Comparison of ENCODE assay signal across 9 mouse cellular contexts in genomic region chr14:76488101-76489044, GRCm38 (mm10).
DNase-seq lines count a peak whose midpoint lies in the region; ATAC-seq and TF ChIP-seq lines count a peak whose summit lies in the region.
"Had no signal": no experiment of that assay in that cellular context is flagged by ENCODE, and none has a peak within 500 bp of the region (broad histone marks: within the 10 kb centered on the region; RNA-seq: fewer than 3 reads in every experiment).

No protein-coding gene starts in this region.

- whole genome bisulfite sequencing in kidney, embryonic 14.5 days = 49% methylated on average over 18 of the region's 18 CpGs
- 69% methylated on average over 18 of the region's 18 CpGs for WGBS in forebrain, postnatal 0 days
- WGBS in midbrain, embryonic 14.5 days = 83% methylated on average over 18 of the region's 18 CpGs

- no peaks in the 10 kb centered on the region; the same call in 1 of the 2 replicates for H3K36me3 ChIP-seq in kidney, embryonic 14.5 days (ENCODE audit: control insufficient read depth, insufficient read depth, low read length)
- no peaks in the 10 kb centered on the region for H3K36me3 ChIP-seq in forebrain, postnatal 0 days (ENCODE audit: insufficient read depth)
- H3K36me3 ChIP-seq in midbrain, embryonic 14.5 days (ENCODE audit: control insufficient read depth, insufficient read depth, low read length) = no peaks in the 10 kb centered on the region

- H3K4me2 ChIP-seq in kidney, embryonic 14.5 days (replicated peaks; ENCODE audit: low read depth, low read length) = no peak overlapping the region
- no peak overlapping the region for H3K4me2 ChIP-seq in forebrain, postnatal 0 days (ENCODE audit: low read depth)
- H3K4me2 ChIP-seq in midbrain, embryonic 14.5 days (ENCODE audit: low read length) = no peak overlapping the region

- ATAC-seq in kidney, embryonic 14.5 days (ENCODE audit: low FRiP score, low TSS enrichment) = peak; percentile 68; the same call in 1 of the 2 replicates
- peak; percentile 70 for ATAC-seq in forebrain, postnatal 0 days
- ATAC-seq in midbrain, embryonic 14.5 days (ENCODE audit: low FRiP score, low TSS enrichment) = no peak
- no peak for ATAC-seq in CD4-positive, CD25-positive, alpha-beta regulatory T cell, adult 4 months
- ATAC-seq: Patski had no signal

- TF ChIP-seq CTCF in brain, embryonic 14.5 days (IDR thresholded peaks at IDR 0.05; ENCODE audit: borderline replicate concordance, extremely low read depth, insufficient read depth, insufficient read length) = peak; percentile 26; the same call in 1 of the 2 replicates
- peak; percentile 45; the same call in 1 of the 2 replicates for TF ChIP-seq CTCF in forebrain, postnatal 0 days (IDR thresholded peaks at IDR 0.05; ENCODE audit: low read depth)

- H3K4me3 ChIP-seq in kidney, embryonic 14.5 days (ENCODE audit: low read length) = no peak overlapping the region
- no peak overlapping the region for H3K4me3 ChIP-seq in forebrain, postnatal 0 days (ENCODE audit: low read depth, low read length)
- no peak overlapping the region for H3K4me3 ChIP-seq in midbrain, embryonic 14.5 days (replicated peaks; ENCODE audit: low read depth, low read length)

- peak overlapping the region; percentile 65; the same call in 1 of the 2 replicates for H3K27ac ChIP-seq in kidney, embryonic 14.5 days (ENCODE audit: low read depth, low read length)
- H3K27ac ChIP-seq in forebrain, postnatal 0 days (ENCODE audit: low read depth, low read length) = peak overlapping the region; percentile 6
- H3K27ac ChIP-seq in midbrain, embryonic 14.5 days (replicated peaks; ENCODE audit: low read depth, low read length) = no peak overlapping the region; the same call in 1 of the 2 replicates

- H3K9me3 ChIP-seq in kidney, embryonic 14.5 days (ENCODE audit: control insufficient read depth, low read length) = no peaks in the 10 kb centered on the region
- no peaks in the 10 kb centered on the region for H3K9me3 ChIP-seq in forebrain, postnatal 0 days (ENCODE audit: low read length)
- H3K9me3 ChIP-seq in midbrain, embryonic 14.5 days (ENCODE audit: control insufficient read depth, low read length) = no peaks in the 10 kb centered on the region

- TF ChIP-seq POLR2A in brain, embryonic 14.5 days (IDR thresholded peaks at IDR 0.05; ENCODE audit: borderline replicate concordance, extremely low read depth, insufficient read depth, insufficient read length, poor library complexity, severe bottlenecking) = no peak

- DNase-seq in kidney, postnatal 10 days = no peak
- DNase-seq in brain, embryonic 14.5 days (ENCODE audit: low read depth) = no peak
- DNase-seq in forebrain, postnatal 0 days = peak; percentile 50
- DNase-seq in midbrain, embryonic 14.5 days = peak; percentile 52
- no peak for DNase-seq in spleen, adult 18-20 months
- DNase-seq in left cerebral cortex, adult 11 months (ENCODE audit: low spot score) = no peak

- H3K27me3 ChIP-seq in kidney, embryonic 14.5 days (ENCODE audit: control insufficient read depth, insufficient read depth, low read length) = no peaks in the 10 kb centered on the region
- H3K27me3 ChIP-seq in forebrain, postnatal 0 days (ENCODE audit: insufficient read depth, low read length) = no peaks in the 10 kb centered on the region
- H3K27me3 ChIP-seq in midbrain, embryonic 14.5 days (ENCODE audit: control insufficient read depth, insufficient read depth, low read length) = no peaks in the 10 kb centered on the region
- H3K27me3 ChIP-seq: Patski had no signal

- no peak overlapping the region for H3K9ac ChIP-seq in kidney, embryonic 14.5 days (ENCODE audit: low read depth, low read length)
- no peak overlapping the region for H3K9ac ChIP-seq in forebrain, postnatal 0 days
- H3K9ac ChIP-seq in midbrain, embryonic 14.5 days (replicated peaks; ENCODE audit: low read length) = no peak overlapping the region

- H3K4me1 ChIP-seq in kidney, embryonic 14.5 days (ENCODE audit: control insufficient read depth, insufficient read depth, low read length) = 0 out of 2 replicates have a peak, but pooled peaks cover 9% of the 10 kb centered on the region
- H3K4me1 ChIP-seq in forebrain, postnatal 0 days (ENCODE audit: insufficient read depth) = no peaks in the 10 kb centered on the region
- H3K4me1 ChIP-seq in midbrain, embryonic 14.5 days (ENCODE audit: control insufficient read depth, insufficient read depth, low read length) = no peaks in the 10 kb centered on the region

Comparison
In these comparisons a context has a peak if more than half of its experiments do, and no peak if none do; other contexts are left out.
1. ATAC-seq: peak in kidney, embryonic 14.5 days (single experiment) and forebrain, postnatal 0 days (single experiment); none in midbrain, embryonic 14.5 days (single experiment) and CD4-positive, CD25-positive, alpha-beta regulatory T cell, adult 4 months (single experiment).
2. DNase-seq: peak in forebrain, postnatal 0 days (single experiment) and midbrain, embryonic 14.5 days (single experiment); none in kidney, postnatal 10 days (single experiment), brain, embryonic 14.5 days (single experiment), spleen, adult 18-20 months (0 of 2) and left cerebral cortex, adult 11 months (single experiment).